Mouse (Mus musculus): ENCODE measurements around the gene Eif2b1.
"Not testable (repeated sequence)": the region's sequence is repeated elsewhere in the genome, so short reads cannot be mapped to it uniquely, and the experiment has no call there.

Eif2b1 gene

GRCm38 (mm10) chr5:124550737-124551136 is 28.2 kb downstream of the Eif2b1 start:
- DNase-seq (ENCODE audit: low spot score): not testable (repeated sequence)

- no peak for DNase-seq (ENCODE audit: low spot score)
Observed at GRCm38 (mm10) chr5:124541602-124541973, 37.3 kb downstream of the Eif2b1 start.

- DNase-seq (ENCODE audit: low spot score): peak; percentile 66
Observed at GRCm38 (mm10) chr5:124540905-124541601, 37.9 kb downstream of the Eif2b1 start.

GRCm38 (mm10) chr5:124540383-124540786 is 38.5 kb downstream of the Eif2b1 start, which contains the start of gene Tmed2:
TSS of gene Tmed2 (plus strand) at chr5:124540695.
- DNase-seq (ENCODE audit: low spot score): peak; percentile 90

GRCm38 (mm10) chr5:124539905-124540304 is 39.0 kb downstream of the Eif2b1 start:
- DNase-seq (ENCODE audit: low spot score): no peak

GRCm38 (mm10) chr5:124538813-124539792 is 39.8 kb downstream of the Eif2b1 start:
- no peak for DNase-seq (ENCODE audit: low spot score)

GRCm38 (mm10) chr5:124536776-124537175 is 42.2 kb downstream of the Eif2b1 start:
- no peak for DNase-seq (ENCODE audit: low spot score)

- no peak for DNase-seq (ENCODE audit: low spot score)
Observed at GRCm38 (mm10) chr5:124535016-124535415, 43.9 kb downstream of the Eif2b1 start.

GRCm38 (mm10) chr5:124532451-124532850 is 46.5 kb downstream of the Eif2b1 start:
- DNase-seq (ENCODE audit: low spot score): no peak

GRCm38 (mm10) chr5:124531583-124531930 is 47.4 kb downstream of the Eif2b1 start:
- DNase-seq (ENCODE audit: low spot score): no peak

- DNase-seq (ENCODE audit: low spot score): peak; percentile 65
Observed at GRCm38 (mm10) chr5:124530655-124531582, 48.0 kb downstream of the Eif2b1 start, which contains the start of gene Rilpl1. TSS of gene Rilpl1 (minus strand) at chr5:124531391.

GRCm38 (mm10) chr5:124529697-124530096 is 49.2 kb downstream of the Eif2b1 start:
- no peak for DNase-seq (ENCODE audit: low spot score)

- DNase-seq (ENCODE audit: low spot score): no peak
Observed at GRCm38 (mm10) chr5:124529191-124529651, 49.7 kb downstream of the Eif2b1 start.

- no peak for DNase-seq (ENCODE audit: low spot score)
Observed at GRCm38 (mm10) chr5:124528791-124529190, 50.1 kb downstream of the Eif2b1 start.

- no peak for DNase-seq (ENCODE audit: low spot score)
Observed at GRCm38 (mm10) chr5:124528351-124528750, 50.6 kb downstream of the Eif2b1 start.

GRCm38 (mm10) chr5:124524943-124525342 is 54.0 kb downstream of the Eif2b1 start:
- DNase-seq (ENCODE audit: low spot score): no peak

GRCm38 (mm10) chr5:124523032-124523431 is 55.9 kb downstream of the Eif2b1 start:
- no peak for DNase-seq (ENCODE audit: low spot score)

- DNase-seq (ENCODE audit: low spot score): no peak
Observed at GRCm38 (mm10) chr5:124521588-124521987, 57.3 kb downstream of the Eif2b1 start.

Measured in urinary bladder, postnatal 25 days (tissue).